Mouse (Mus musculus): ENCODE results near the gene D230025D16Rik. TPM values are rescaled to one million over a fixed set of nuclear protein-coding genes. Genes with fewer than 3 reads are reported as not detected.

Gene D230025D16Rik
- polyA plus RNA-seq, 1 experiment from 2014 or later, result 26.7 TPM

DNA sequence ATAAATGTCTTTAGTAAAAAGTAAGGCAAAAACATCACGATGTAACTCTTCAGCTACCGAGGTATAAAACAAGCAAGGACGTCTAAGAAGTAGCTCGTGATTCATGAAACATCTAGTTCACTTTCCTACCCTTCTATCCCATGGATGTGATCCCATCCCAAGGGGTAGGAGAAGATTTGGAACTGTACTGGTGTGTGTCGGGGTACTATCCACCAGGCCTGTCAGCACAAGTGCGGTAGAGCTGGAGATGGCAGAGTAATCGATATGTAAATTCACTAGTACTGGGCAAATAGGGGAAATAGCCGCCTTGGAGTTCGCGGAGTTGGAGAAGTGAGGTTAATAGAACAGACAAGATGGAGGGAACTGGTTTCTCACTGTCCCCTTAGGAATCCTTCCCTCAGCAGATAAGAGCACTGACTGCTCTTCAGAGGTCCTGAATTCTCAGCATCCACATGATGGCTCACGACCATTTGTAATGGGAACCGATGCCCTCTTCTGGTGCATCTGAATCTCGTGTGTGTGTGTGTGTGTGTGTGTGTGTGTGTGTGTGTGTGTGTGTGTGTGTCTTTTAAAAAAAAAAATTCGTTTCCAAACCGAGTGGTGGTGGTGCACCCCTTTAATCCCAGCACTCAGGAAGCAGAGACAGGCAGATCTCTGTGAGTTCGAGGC lies 38.4 kb downstream of the D230025D16Rik start:
- no peak for ATAC-seq (ENCODE audit: insufficient number of reproducible peaks, insufficient read depth, low FRiP score, low TSS enrichment)
- H3K9me3 ChIP-seq, result peaks cover 5% of the 10 kb centered on the region; the same call in 1 of the 2 replicates
- H3K27ac ChIP-seq, result no peak overlapping the region
- H3K36me3 ChIP-seq, result no peaks in the 10 kb centered on the region
- no peak overlapping the region for H3K9ac ChIP-seq
- peak overlapping the region; percentile 73; the same call in 1 of the 2 replicates for H3K4me2 ChIP-seq (replicated peaks)
- peaks cover 27% of the 10 kb centered on the region for H3K4me1 ChIP-seq
- peaks cover 95% of the 10 kb centered on the region for H3K27me3 ChIP-seq
- peak overlapping the region; percentile 56 for H3K4me3 ChIP-seq
- 36% methylated on average over 16 of the region's 16 CpGs for WGBS

DNA sequence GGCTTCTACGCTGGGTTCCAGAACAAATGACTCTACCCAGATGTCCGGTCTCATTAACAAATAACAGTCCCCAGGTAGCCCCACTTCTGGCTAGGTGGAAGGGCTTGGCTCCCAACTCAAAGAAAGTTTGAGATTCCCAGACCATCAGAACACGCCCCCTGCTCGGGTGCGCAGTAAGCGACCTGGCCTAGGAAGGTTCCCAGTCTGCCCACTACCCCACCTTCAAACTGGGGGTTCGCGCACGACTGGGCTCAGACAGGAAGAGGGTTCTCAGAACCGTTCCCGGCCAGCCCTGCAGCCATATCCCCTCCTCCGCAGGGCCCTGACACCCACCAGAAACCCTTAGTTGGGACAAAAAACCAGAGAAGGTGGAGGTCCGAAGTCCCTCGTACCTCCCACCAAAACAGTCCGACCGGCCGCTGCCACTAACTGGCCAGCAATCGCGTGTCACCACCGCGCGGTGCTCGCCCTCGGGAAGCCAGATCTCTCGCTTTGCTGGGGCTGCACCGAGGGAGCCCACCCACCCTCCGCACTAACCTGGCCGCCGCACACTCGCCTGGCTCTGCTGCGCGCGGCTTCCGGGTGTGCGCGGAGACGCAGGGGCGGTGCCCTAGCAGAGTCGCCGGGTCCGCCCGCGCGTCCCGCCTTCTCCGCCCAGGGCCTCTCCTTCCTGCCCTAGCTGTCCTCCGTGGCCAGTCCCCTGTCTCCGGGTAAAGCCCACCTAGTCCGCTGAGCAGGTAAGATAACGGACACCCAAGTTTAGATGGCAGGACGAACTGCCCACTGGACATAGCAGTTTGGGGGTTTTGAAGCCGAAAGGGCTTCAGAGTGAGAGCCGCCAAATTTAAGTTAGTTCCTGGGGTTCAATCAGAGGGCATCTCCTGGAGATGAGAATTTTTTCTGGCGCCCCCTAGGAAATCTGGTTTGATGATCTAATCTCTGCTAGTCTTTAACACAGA lies 39.4 kb downstream of the D230025D16Rik start, which contains the start of the genes Tradd and Fbxl8:
Gene Tradd (minus strand): TSS at position 586 of the 959 bp plus-strand sequence.
Gene Fbxl8 (plus strand): TSS at position 625 of the 959 bp plus-strand sequence.
- 1% methylated on average over 54 of the region's 54 CpGs for WGBS
- peaks cover 5% of the 10 kb centered on the region; the same call in 1 of the 2 replicates for H3K9me3 ChIP-seq
- no peaks in the 10 kb centered on the region for H3K36me3 ChIP-seq
- peak within 1 kb of the TSS; percentile 62 for H3K9ac ChIP-seq
- peak within 1 kb of the TSS; percentile 56 for H3K4me3 ChIP-seq
- H3K4me1 ChIP-seq, result peaks cover 24% of the 10 kb centered on the region
- H3K27ac ChIP-seq, result no peak within 1 kb of the TSS
- H3K27me3 ChIP-seq, result peaks cover 95% of the 10 kb centered on the region
- peak within 1 kb of the TSS; percentile 73 for H3K4me2 ChIP-seq (replicated peaks)
- ATAC-seq (ENCODE audit: insufficient number of reproducible peaks, insufficient read depth, low FRiP score, low TSS enrichment), result no peak

DNA sequence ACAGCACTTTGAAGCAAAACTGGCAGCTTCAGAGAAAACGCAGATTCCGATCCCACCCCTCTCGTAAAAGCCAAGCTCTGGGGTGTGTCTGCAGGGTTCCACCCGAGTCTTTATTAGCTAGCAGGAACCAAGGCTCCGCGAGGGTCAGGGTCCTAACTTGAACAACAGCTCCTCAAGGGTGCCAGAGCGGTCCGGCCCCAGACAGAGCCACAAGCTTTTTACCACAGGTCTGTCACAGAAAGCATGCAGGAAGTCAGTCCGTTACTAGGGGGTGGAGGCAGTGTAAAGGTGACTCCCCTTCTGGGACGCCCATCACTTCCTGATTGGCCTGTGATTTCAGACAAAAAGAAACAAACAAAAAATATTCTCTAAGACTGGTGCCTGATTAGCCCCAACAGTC lies 40.2 kb downstream of the D230025D16Rik start:
- 13% methylated on average over 10 of the region's 10 CpGs for WGBS
- H3K4me2 ChIP-seq (replicated peaks), result peak overlapping the region; percentile 73
- ATAC-seq (ENCODE audit: insufficient number of reproducible peaks, insufficient read depth, low FRiP score, low TSS enrichment), result no peak
- H3K4me3 ChIP-seq, result peak overlapping the region; percentile 56
- no peak overlapping the region for H3K9ac ChIP-seq
- H3K27ac ChIP-seq, result no peak overlapping the region
- H3K36me3 ChIP-seq, result no peaks in the 10 kb centered on the region
- peaks cover 5% of the 10 kb centered on the region; the same call in 1 of the 2 replicates for H3K9me3 ChIP-seq
- H3K27me3 ChIP-seq, result peaks cover 95% of the 10 kb centered on the region
- peaks cover 26% of the 10 kb centered on the region for H3K4me1 ChIP-seq

DNA sequence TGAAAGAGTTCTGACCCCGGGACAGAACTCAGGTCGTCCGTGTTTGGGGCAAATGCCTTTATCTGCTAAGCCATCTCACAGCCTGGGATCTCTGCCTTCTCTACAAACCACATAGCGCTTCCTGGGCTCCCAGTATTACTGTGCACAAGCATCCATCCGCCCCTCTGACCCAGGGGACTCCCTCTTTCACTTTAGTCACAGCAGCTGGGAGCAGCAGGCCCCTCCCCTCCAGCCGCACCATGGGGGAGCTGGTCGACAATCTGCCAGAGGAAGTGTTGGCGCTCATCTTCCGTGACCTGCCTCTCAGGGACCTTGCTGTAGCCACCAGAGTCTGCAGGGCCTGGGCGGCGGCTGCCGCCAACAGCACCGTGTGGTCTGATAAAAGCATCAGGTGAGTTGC lies 41.8 kb downstream of the D230025D16Rik start:
- Histone ChIP-seq H3K4me2 (replicated peaks) (no peak overlapping the region), H3K27me3 (peaks cover 95% of the 10 kb centered on the region), H3K9ac (no peak overlapping the region), H3K9me3 (peaks cover 5% of the 10 kb centered on the region; the same call in 1 of the 2 replicates), H3K4me3 (no peak overlapping the region), H3K4me1 (peaks cover 34% of the 10 kb centered on the region), H3K36me3 (no peaks in the 10 kb centered on the region), H3K27ac (no peak overlapping the region)
- WGBS, result 12% methylated on average over 13 of the region's 13 CpGs
- ATAC-seq (ENCODE audit: insufficient number of reproducible peaks, insufficient read depth, low FRiP score, low TSS enrichment), result no peak

DNA sequence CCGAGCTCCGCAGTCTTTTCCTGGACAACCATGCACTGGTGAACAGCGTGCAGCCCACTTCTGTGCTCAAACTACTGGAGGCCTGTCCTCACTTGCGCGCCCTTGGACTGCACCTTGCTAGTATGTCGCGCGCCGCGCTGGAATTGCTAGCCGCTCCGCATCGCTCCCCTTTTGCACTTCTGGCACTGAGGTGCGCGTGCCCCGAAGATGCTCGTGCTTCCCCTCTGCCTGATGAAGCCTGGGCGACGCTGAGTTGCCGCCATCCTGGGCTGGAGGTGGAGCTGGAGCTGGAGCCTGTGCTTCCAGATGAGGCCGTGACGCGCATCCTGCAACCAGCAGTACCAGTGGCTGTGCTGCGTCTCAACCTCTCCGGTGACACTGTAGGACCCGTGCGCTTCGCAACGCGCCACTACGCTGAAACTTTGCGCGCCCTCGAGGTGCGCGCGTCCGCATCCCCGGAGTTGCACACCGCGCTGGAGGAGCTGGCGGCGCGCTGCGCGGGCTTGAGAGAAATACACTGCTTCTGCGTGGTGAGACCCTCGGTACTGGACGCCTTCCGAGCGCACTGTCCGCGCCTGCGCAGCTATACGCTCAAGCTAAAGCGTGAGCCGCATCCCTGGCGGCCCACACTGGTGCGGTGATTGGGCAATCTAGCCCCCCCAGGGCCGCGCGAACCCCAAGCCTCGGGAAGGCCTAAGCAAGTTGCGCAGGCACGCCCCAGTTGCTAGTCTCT lies 43.6 kb downstream of the D230025D16Rik start:
- Histone ChIP-seq H3K27ac (no peak overlapping the region), H3K4me1 (peaks cover 34% of the 10 kb centered on the region), H3K9me3 (peaks cover 5% of the 10 kb centered on the region; the same call in 1 of the 2 replicates), H3K27me3 (peaks cover 99% of the 10 kb centered on the region), H3K4me2 (replicated peaks) (peak overlapping the region; percentile 83), H3K4me3 (peak overlapping the region; percentile 42), H3K9ac (peak overlapping the region; percentile 54), H3K36me3 (no peaks in the 10 kb centered on the region)
- under 1% methylated on average over 65 of the region's 65 CpGs for WGBS
- ATAC-seq (ENCODE audit: insufficient number of reproducible peaks, insufficient read depth, low FRiP score, low TSS enrichment), result peak; percentile 44

DNA sequence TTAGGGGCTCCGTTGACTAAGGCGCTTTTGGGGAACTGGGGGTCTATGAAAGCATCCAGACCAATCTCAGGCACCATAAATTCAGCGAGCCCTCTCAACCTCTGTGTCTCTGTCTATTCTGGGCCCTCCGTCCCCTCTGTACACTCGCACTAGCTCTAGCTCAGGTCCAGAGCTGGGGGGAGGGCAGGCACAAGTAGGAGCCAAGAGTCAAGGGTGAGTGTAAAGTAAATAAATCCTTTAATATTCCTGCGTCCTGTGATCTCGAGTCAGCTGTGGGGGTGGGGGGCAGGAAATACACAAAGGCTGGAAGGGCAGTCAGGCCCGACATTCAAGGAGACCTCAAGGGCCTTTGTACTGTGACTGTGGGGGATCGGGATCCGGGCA lies 44.1 kb downstream of the D230025D16Rik start:
- Histone ChIP-seq H3K9me3 (peaks cover 5% of the 10 kb centered on the region; the same call in 1 of the 2 replicates), H3K27me3 (peaks cover 99% of the 10 kb centered on the region), H3K9ac (0 out of 2 replicates have a peak overlapping the region, but pooled peaks have one; percentile 54), H3K4me2 (replicated peaks) (peak overlapping the region; percentile 83), H3K4me3 (peak overlapping the region; percentile 42), H3K36me3 (no peaks in the 10 kb centered on the region), H3K4me1 (peaks cover 32% of the 10 kb centered on the region), H3K27ac (no peak overlapping the region)
- WGBS, result under 1% methylated on average over 10 of the region's 10 CpGs
- ATAC-seq (ENCODE audit: insufficient number of reproducible peaks, insufficient read depth, low FRiP score, low TSS enrichment), result no peak

DNA sequence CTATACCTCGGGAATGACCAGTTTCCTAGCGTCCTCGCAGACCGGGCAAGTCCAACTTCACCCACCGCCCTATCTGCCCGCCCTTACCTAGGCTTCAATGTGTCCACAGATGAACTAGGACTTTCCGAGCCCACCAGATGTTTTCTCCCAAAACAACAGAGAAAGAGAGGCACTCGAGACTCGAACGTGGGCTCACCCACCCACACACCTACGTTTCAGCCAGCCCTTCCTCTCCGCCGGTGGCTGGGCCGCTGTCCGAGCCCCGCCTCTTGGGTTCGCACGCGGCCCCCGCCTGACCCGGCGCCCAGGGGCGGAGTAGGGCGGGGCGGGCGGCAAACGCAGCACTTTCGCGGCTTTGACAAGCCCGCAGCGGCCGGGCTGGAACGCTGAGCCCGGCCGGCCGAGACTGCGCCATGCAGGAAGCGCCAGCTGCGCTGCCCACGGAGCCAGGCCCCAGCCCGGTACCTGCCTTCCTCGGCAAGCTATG lies 44.6 kb downstream of the D230025D16Rik start, which contains the start of gene Hsf4:
Gene Hsf4 (plus strand): TSS at position 341 of the 487 bp plus-strand sequence.
- peaks cover 5% of the 10 kb centered on the region; the same call in 1 of the 2 replicates for H3K9me3 ChIP-seq
- peak within 1 kb of the TSS; percentile 54 for H3K9ac ChIP-seq
- H3K4me3 ChIP-seq, result peak within 1 kb of the TSS; percentile 42
- H3K4me2 ChIP-seq (replicated peaks), result peak within 1 kb of the TSS; percentile 83
- H3K4me1 ChIP-seq, result peaks cover 32% of the 10 kb centered on the region
- no peaks in the 10 kb centered on the region for H3K36me3 ChIP-seq
- H3K27ac ChIP-seq, result no peak within 1 kb of the TSS
- ATAC-seq (ENCODE audit: insufficient number of reproducible peaks, insufficient read depth, low FRiP score, low TSS enrichment), result no peak
- WGBS, result 1% methylated on average over 42 of the region's 42 CpGs
- H3K27me3 ChIP-seq, result peaks cover 99% of the 10 kb centered on the region

DNA sequence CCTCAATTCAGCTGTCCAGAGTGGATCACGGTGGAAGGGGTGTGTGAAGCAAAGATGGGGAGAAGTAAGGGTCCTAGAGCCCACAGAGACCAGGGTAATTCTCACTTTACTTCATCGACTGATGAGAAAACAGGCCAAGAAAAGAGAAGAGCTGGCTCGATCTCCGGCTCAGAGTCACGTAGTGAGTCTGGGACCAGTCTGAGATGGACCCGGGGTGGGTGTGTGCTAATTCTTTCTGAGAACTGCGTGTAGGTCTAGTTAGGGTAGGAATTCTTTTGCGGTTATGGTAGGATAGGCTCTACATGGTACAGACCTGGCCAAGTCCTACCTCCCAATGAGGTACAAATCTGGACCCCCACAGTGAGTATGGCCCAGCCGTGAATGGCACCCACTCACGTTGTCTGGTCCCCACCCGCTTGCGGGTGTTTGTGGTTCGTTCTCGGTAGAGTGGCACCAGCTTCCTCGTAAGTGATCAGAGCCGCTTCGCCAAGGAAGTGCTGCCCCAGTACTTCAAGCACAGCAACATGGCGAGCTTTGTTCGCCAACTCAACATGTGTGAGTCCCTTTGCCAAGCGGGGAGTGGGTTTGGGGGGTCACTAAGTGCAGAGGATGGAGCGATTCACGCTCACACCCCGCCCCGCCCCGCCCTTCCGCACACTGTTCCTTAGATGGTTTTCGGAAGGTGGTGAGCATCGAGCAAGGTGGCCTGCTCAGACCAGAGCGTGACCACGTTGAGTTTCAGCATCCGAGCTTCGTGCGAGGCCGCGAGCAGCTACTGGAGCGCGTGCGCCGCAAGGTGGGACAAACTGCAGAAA lies 45.4 kb downstream of the D230025D16Rik start:
- 3% methylated on average over 39 of the region's 39 CpGs for WGBS
- Histone ChIP-seq H3K4me2 (replicated peaks) (peak overlapping the region; percentile 83), H3K9me3 (peaks cover 5% of the 10 kb centered on the region; the same call in 1 of the 2 replicates), H3K36me3 (no peaks in the 10 kb centered on the region), H3K9ac (no peak overlapping the region), H3K27ac (no peak overlapping the region), H3K4me3 (peak overlapping the region; percentile 42), H3K4me1 (peaks cover 28% of the 10 kb centered on the region), H3K27me3 (peaks cover 100% of the 10 kb centered on the region)
- no peak for ATAC-seq (ENCODE audit: insufficient number of reproducible peaks, insufficient read depth, low FRiP score, low TSS enrichment)

DNA sequence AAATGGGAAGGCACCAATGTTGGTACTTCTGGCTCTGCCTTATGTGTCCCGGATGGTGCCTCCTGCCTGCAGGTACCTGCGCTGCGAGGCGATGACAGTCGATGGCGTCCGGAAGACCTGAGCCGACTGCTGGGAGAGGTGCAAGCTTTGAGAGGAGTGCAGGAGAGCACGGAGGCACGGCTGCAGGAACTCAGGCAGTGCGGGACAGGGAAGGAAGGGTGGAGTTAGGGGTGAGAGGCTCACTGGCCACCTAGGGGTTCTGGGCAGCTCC lies 45.9 kb downstream of the D230025D16Rik start:
- 2% methylated on average over 11 of the region's 11 CpGs for WGBS
- H3K4me3 ChIP-seq, result peak overlapping the region; percentile 12; the same call in 1 of the 2 replicates
- H3K4me2 ChIP-seq (replicated peaks), result 0 out of 2 replicates have a peak overlapping the region, but pooled peaks have one; percentile 7
- H3K9me3 ChIP-seq, result peaks cover 5% of the 10 kb centered on the region; the same call in 1 of the 2 replicates
- no peak for ATAC-seq (ENCODE audit: insufficient number of reproducible peaks, insufficient read depth, low FRiP score, low TSS enrichment)
- no peak overlapping the region for H3K27ac ChIP-seq
- no peaks in the 10 kb centered on the region for H3K36me3 ChIP-seq
- H3K9ac ChIP-seq, result no peak overlapping the region
- peaks cover 100% of the 10 kb centered on the region for H3K27me3 ChIP-seq
- peaks cover 29% of the 10 kb centered on the region for H3K4me1 ChIP-seq

DNA sequence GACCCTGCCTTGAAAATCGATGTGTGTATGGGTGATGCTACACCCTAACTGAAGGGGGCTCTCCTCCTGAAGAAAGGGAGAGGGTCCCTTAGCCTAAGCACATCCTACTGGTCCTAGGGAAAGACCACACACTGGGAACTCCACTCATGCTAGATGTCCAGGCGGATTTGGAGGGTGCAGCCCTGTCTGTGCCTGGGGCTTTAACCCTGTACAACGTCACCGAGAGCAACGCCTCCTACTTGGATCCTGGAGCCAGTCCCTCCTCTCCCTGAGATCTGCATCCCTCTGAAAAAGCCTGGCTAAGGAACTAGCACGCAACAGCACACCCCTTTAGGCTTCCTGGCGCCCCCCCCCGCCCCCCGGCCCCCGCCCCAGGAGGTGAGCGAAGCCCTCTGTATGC lies 50.4 kb downstream of the D230025D16Rik start:
- H3K4me2 ChIP-seq (replicated peaks), result peak overlapping the region; percentile 61
- WGBS, result 10% methylated on average over 11 of the region's 11 CpGs

More for the DNA sequence above, 50.4 kb downstream of the D230025D16Rik start:
- no peak for ATAC-seq (ENCODE audit: insufficient number of reproducible peaks, insufficient read depth, low FRiP score, low TSS enrichment)
- H3K9me3 ChIP-seq, result no peaks in the 10 kb centered on the region
- 0 out of 2 replicates have a peak overlapping the region, but pooled peaks have one; percentile 19 for H3K9ac ChIP-seq
- peaks cover 22% of the 10 kb centered on the region for H3K4me1 ChIP-seq
- H3K27me3 ChIP-seq, result peaks cover 100% of the 10 kb centered on the region
- no peak overlapping the region for H3K27ac ChIP-seq
- H3K4me3 ChIP-seq, result 0 out of 2 replicates have a peak overlapping the region, but pooled peaks have one; percentile 40
- H3K36me3 ChIP-seq, result no peaks in the 10 kb centered on the region
